Mouse (Mus musculus): ENCODE measurements around the gene Map1s. TPM values are rescaled to one million over a fixed set of nuclear protein-coding genes. Genes with fewer than 3 reads are reported as not detected.

The Map1s gene
- polyA plus RNA-seq, 1 experiment from 2014 or later: 61.4 TPM

DNA sequence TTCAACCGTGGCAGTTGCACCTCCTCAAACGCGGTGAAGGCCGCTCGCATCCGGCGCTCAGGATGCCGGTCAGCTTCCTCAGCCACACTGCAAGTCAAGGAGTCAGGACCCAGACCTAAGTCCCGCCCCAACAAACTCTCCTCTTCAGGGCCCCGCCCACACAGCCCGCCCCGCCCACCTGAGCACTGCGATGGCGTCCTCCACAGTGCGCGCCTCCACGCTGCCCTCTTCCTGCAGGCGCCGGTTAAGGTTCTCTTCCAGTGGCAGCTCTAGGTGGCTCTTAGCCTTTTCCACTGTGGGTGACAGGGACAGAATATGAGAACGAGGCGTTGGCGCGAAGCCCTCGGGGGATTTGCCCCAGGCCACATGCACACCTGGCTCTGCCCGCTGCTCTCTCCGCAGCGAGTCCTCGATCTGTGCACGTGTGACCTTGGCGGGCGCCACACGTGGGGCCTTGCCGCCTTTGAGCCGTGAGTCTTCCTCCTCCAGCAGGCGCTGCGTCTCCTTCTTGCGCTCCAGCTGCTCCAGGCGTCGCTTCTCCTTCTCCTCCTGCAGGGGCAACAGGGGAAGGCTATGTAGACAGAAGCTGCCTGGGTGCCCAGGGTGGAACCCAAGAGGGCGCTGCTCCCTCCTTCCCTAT, 37.1 kb upstream of the Map1s start:
- no peaks in the 10 kb centered on the region for H3K27me3 ChIP-seq
- peak overlapping the region; percentile 42; the same call in 1 of the 2 replicates for H3K9ac ChIP-seq
- peak overlapping the region; percentile 37 for H3K4me2 ChIP-seq
- peaks cover 8% of the 10 kb centered on the region for H3K36me3 ChIP-seq (replicated peaks)
- peak overlapping the region; percentile 10 for H3K4me3 ChIP-seq (replicated peaks)
- H3K27ac ChIP-seq: peak overlapping the region; percentile 75
- H3K4me1 ChIP-seq: peaks cover 64% of the 10 kb centered on the region
- no peaks in the 10 kb centered on the region for H3K9me3 ChIP-seq
- 15% methylated on average over 40 of the region's 40 CpGs for WGBS
- no peak for ATAC-seq (ENCODE audit: low FRiP score)

- WGBS: 41% methylated on average over 5 of the region's 5 CpGs
- Histone ChIP-seq H3K4me1 (peaks cover 59% of the 10 kb centered on the region), H3K36me3 (replicated peaks) (peaks cover 8% of the 10 kb centered on the region), H3K9me3 (no peaks in the 10 kb centered on the region), H3K4me2 (peak overlapping the region; percentile 37), H3K9ac (peak overlapping the region; percentile 42; the same call in 1 of the 2 replicates), H3K27ac (peak overlapping the region; percentile 75), H3K27me3 (no peaks in the 10 kb centered on the region), H3K4me3 (replicated peaks) (no peak overlapping the region)
- ATAC-seq (ENCODE audit: low FRiP score): no peak
These were observed 36.5 kb upstream of the Map1s start for GRCm38 (mm10) chr8:70869199-70869571.

GRCm38 (mm10) chr8:70869601-70870041, 36.1 kb upstream of the Map1s start:
- ATAC-seq (ENCODE audit: low FRiP score): no peak
- Histone ChIP-seq H3K27ac (peak overlapping the region; percentile 75), H3K9ac (peak overlapping the region; percentile 33; the same call in 1 of the 2 replicates), H3K4me2 (no peak overlapping the region), H3K4me3 (replicated peaks) (no peak overlapping the region), H3K9me3 (no peaks in the 10 kb centered on the region), H3K36me3 (replicated peaks) (peaks cover 8% of the 10 kb centered on the region), H3K4me1 (peaks cover 55% of the 10 kb centered on the region), H3K27me3 (no peaks in the 10 kb centered on the region)
- WGBS: 46% methylated on average over 16 of the region's 16 CpGs

DNA sequence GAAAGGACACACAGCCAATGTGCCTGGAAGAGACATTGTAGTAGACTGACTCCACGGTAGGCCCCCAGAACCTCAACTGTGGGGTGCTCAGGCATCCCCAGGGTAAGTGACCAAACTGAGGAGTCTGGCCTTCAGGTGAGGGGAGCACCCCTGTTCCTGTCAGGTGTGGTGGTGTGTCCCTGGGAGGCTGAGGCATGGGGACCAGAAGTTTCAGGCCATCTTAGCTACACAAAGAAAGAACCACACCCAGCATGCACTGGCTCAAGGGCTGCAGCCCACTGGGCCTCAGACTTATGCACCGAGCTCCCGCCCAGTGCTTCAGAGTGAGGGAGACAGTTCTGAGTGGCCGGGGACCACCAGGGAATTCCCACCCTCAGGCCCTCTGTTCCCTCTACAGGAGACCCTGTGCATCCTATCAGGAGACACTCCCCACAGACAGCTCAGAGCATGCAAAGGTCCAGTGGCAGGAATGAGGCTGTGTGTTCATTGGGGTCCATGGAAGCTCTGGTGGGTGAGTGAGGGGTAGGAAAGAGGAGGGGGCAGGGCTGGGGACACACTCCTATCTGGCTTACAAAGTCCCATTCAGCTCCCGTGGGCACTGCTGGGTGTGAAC, 34.4 kb upstream of the Map1s start:
- Histone ChIP-seq H3K4me3 (replicated peaks) (0 out of 2 replicates have a peak overlapping the region, but pooled peaks have one; percentile 1), H3K4me1 (peaks cover 45% of the 10 kb centered on the region), H3K9ac (0 out of 2 replicates have a peak overlapping the region, but pooled peaks have one; percentile 17), H3K27ac (no peak overlapping the region), H3K36me3 (replicated peaks) (peaks cover 8% of the 10 kb centered on the region), H3K27me3 (no peaks in the 10 kb centered on the region), H3K4me2 (no peak overlapping the region), H3K9me3 (no peaks in the 10 kb centered on the region)
- 90% methylated on average over 5 of the region's 5 CpGs for WGBS
- ATAC-seq (ENCODE audit: low FRiP score): no peak

- 7% methylated on average over 31 of the region's 31 CpGs for WGBS
- H3K9ac ChIP-seq: peak overlapping the region; percentile 72
- peaks cover 5% of the 10 kb centered on the region for H3K36me3 ChIP-seq (replicated peaks)
- H3K4me3 ChIP-seq (replicated peaks): peak overlapping the region; percentile 86
- H3K4me2 ChIP-seq: peak overlapping the region; percentile 91
- peak overlapping the region; percentile 89 for H3K27ac ChIP-seq
- H3K4me1 ChIP-seq: peaks cover 38% of the 10 kb centered on the region
- H3K9me3 ChIP-seq: no peaks in the 10 kb centered on the region
- ATAC-seq (ENCODE audit: low FRiP score): peak; percentile 2
- H3K27me3 ChIP-seq: no peaks in the 10 kb centered on the region
These were observed 32.9 kb upstream of the Map1s start for GRCm38 (mm10) chr8:70872643-70873363.

DNA sequence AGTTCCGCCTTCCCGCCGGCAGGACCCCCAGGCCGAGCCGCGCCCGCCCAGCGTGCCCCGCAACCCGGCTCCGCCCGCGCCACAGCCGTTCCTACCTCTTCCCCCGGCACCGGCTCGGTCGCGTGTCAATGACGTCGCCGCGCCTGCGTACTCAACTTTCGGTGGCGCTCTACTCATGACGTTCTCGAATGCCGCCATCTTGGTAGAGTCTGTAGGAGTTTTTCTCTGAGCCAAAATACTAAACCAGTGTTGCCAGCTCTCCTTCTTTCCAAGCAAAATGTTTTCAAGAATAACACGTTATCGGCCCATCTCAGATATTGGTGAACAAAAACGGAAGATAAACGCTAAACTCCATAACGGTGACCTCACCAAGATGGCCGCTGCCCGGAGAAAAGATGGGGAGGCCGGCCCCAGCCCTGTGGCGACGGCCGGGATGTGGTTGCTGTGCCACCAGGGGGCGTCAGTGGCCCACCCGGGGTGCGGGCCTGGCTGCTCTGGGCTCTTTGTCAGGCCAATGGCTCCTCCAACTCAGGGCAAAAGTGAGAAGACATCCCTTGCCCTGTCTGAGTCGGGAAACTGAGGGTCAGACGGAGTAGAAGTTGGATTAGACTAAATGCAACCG, 32.3 kb upstream of the Map1s start, which contains the start of gene Ccdc124:
Gene Ccdc124, minus strand, starts transcription at position 572 of the 622 bp plus-strand sequence.
- H3K4me2 ChIP-seq: peak within 1 kb of the TSS; percentile 91
- no peaks in the 10 kb centered on the region for H3K36me3 ChIP-seq (replicated peaks)
- H3K4me1 ChIP-seq: peaks cover 32% of the 10 kb centered on the region
- WGBS: 1% methylated on average over 46 of the region's 46 CpGs
- H3K27ac ChIP-seq: peak within 1 kb of the TSS; percentile 89
- peak within 1 kb of the TSS; percentile 72 for H3K9ac ChIP-seq
- peak within 1 kb of the TSS; percentile 86 for H3K4me3 ChIP-seq (replicated peaks)
- no peaks in the 10 kb centered on the region for H3K27me3 ChIP-seq
- ATAC-seq (ENCODE audit: low FRiP score): peak; percentile 90
- no peaks in the 10 kb centered on the region for H3K9me3 ChIP-seq

DNA sequence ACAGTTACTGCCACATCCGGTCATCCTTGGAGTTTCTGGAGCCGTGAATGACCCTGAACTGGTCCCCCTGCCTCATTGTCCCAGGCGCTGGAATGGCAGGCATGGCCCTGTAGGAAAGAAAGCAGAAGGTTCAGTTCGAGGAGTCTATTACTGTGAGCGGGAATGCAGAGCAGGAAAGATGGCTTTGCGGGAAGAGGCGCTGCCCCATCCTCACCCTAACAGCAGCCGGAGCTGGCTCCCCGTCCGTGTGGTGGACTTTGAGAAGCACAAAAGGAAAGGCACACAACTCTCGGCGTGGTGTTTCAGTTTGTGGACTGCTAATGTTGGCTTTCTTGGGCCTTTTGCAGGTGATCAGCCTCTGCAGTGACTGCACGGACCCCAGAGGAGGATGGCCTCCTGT, 31.3 kb upstream of the Map1s start:
- peaks cover 22% of the 10 kb centered on the region for H3K4me1 ChIP-seq
- no peak for ATAC-seq (ENCODE audit: low FRiP score)
- 92% methylated on average over 13 of the region's 13 CpGs for WGBS
- no peaks in the 10 kb centered on the region for H3K27me3 ChIP-seq
- no peak overlapping the region for H3K4me2 ChIP-seq
- H3K9ac ChIP-seq: no peak overlapping the region
- H3K36me3 ChIP-seq (replicated peaks): no peaks in the 10 kb centered on the region
- 0 out of 2 replicates have a peak overlapping the region, but pooled peaks have one; percentile 3 for H3K27ac ChIP-seq
- no peak overlapping the region for H3K4me3 ChIP-seq (replicated peaks)
- H3K9me3 ChIP-seq: no peaks in the 10 kb centered on the region

DNA sequence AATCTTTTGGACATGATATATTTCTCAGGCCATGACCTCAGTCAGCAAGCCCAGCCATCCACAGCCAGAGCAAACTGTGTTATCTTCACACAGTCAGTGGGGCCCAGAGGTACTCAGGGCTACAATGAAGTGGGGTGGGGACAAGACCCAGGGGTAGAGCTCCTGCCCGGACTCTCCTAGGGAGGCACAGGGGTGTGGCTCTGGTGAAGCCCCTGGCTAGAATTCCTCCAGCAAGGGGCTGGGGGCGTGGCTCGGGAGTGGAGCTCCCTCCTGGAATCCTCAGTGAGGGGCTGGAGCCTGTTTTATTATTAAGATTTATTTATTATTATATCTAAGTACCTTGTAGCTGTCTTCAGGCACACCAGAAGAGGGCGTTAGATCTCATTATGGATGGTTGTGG, 29.4 kb upstream of the Map1s start:
- 73% methylated on average over 4 of the region's 4 CpGs for WGBS
- Histone ChIP-seq H3K4me3 (replicated peaks) (no peak overlapping the region), H3K27ac (no peak overlapping the region), H3K36me3 (replicated peaks) (no peaks in the 10 kb centered on the region), H3K27me3 (no peaks in the 10 kb centered on the region), H3K9ac (no peak overlapping the region), H3K4me1 (peaks cover 22% of the 10 kb centered on the region), H3K9me3 (no peaks in the 10 kb centered on the region), H3K4me2 (no peak overlapping the region)
- ATAC-seq (ENCODE audit: low FRiP score): no peak

- Histone ChIP-seq H3K9ac (0 out of 2 replicates have a peak overlapping the region, but pooled peaks have one; percentile 26), H3K9me3 (no peaks in the 10 kb centered on the region), H3K4me2 (no peak overlapping the region), H3K4me3 (replicated peaks) (no peak overlapping the region), H3K36me3 (replicated peaks) (no peaks in the 10 kb centered on the region), H3K27ac (no peak overlapping the region), H3K27me3 (no peaks in the 10 kb centered on the region), H3K4me1 (peaks cover 8% of the 10 kb centered on the region)
- ATAC-seq (ENCODE audit: low FRiP score): no peak
- WGBS: 63% methylated on average over 2 of the region's 2 CpGs
These were observed 27.6 kb upstream of the Map1s start for GRCm38 (mm10) chr8:70878178-70878577.

- H3K4me1 ChIP-seq: peaks cover 8% of the 10 kb centered on the region
- H3K9ac ChIP-seq: no peak overlapping the region
- no peak overlapping the region for H3K27ac ChIP-seq
- no peak overlapping the region for H3K4me2 ChIP-seq
- H3K4me3 ChIP-seq (replicated peaks): no peak overlapping the region
- no peak for ATAC-seq (ENCODE audit: low FRiP score)
- no peaks in the 10 kb centered on the region for H3K27me3 ChIP-seq
- no peaks in the 10 kb centered on the region for H3K9me3 ChIP-seq
- H3K36me3 ChIP-seq (replicated peaks): no peaks in the 10 kb centered on the region
- WGBS: 50% methylated on average over 4 of the region's 4 CpGs
These were observed 26.2 kb upstream of the Map1s start for GRCm38 (mm10) chr8:70879500-70879899.

DNA sequence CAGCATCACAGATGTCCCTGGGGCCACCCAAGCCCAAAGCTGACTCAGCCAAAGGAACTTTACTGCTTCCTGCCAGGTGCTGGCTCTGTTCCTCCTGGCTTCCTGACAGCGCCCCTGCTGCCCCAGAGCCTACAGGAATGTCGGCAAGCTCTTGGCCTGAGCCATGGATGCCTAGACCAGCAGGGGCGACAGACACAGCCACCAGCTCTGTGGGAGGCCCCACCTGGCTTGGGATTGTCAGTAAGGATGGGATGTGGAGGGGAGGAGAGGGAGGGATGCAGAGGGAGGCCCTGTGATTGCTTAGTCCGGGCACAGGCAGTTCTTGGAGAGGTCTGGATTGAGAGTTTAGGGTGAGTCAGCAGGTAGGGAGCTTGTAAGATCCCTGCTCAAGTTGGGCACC, 25.6 kb upstream of the Map1s start:
- Histone ChIP-seq H3K4me3 (replicated peaks) (no peak overlapping the region), H3K9ac (0 out of 2 replicates have a peak overlapping the region, but pooled peaks have one; percentile 2), H3K4me1 (peaks cover 8% of the 10 kb centered on the region), H3K9me3 (no peaks in the 10 kb centered on the region), H3K4me2 (no peak overlapping the region), H3K27ac (no peak overlapping the region), H3K36me3 (replicated peaks) (no peaks in the 10 kb centered on the region), H3K27me3 (no peaks in the 10 kb centered on the region)
- ATAC-seq (ENCODE audit: low FRiP score): no peak
- WGBS: 10% methylated on average over 4 of the region's 4 CpGs

- Histone ChIP-seq H3K4me3 (replicated peaks) (no peak overlapping the region), H3K4me2 (no peak overlapping the region), H3K27ac (no peak overlapping the region), H3K9ac (0 out of 2 replicates have a peak overlapping the region, but pooled peaks have one; percentile 2), H3K27me3 (peaks cover 3% of the 10 kb centered on the region; the same call in 1 of the 2 replicates), H3K4me1 (peaks cover 8% of the 10 kb centered on the region), H3K36me3 (replicated peaks) (no peaks in the 10 kb centered on the region), H3K9me3 (no peaks in the 10 kb centered on the region)
- 34% methylated on average over 11 of the region's 11 CpGs for WGBS
- no peak for ATAC-seq (ENCODE audit: low FRiP score)
These were observed 25.2 kb upstream of the Map1s start for GRCm38 (mm10) chr8:70880546-70880945.

Measured in forebrain, embryonic 12.5 days (tissue).